Mouse (Mus musculus) ovary, postnatal 36 days (tissue): Measurements from ENCODE around the gene Atg7.

Experiments
- DNase-seq: peaks from one replicate; pipeline ENCODE4 v3.0.0; 2022; ENCODE audit warnings: low spot score, mixed read lengths

Atg7 gene

GRCm38 (mm10) chr6:114856501-114856900, 213.6 kb downstream of the Atg7 start:
- DNase-seq: no peak

- no peak for DNase-seq
Observed at GRCm38 (mm10) chr6:114857996-114858721, 215.3 kb downstream of the Atg7 start.

- DNase-seq: no peak
Observed at GRCm38 (mm10) chr6:114858722-114859053, 215.8 kb downstream of the Atg7 start.

- DNase-seq: no peak
Observed at GRCm38 (mm10) chr6:114860677-114861568, 218.0 kb downstream of the Atg7 start.

GRCm38 (mm10) chr6:114861591-114861990, 218.7 kb downstream of the Atg7 start:
- DNase-seq: no peak

GRCm38 (mm10) chr6:114862046-114862445, 219.1 kb downstream of the Atg7 start:
- DNase-seq: no peak

- DNase-seq: peak; percentile 29
Observed at GRCm38 (mm10) chr6:114863501-114863900, 220.6 kb downstream of the Atg7 start.

GRCm38 (mm10) chr6:114864421-114864820, 221.5 kb downstream of the Atg7 start:
- no peak for DNase-seq

- no peak for DNase-seq
Observed at GRCm38 (mm10) chr6:114866078-114866477, 223.2 kb downstream of the Atg7 start.

GRCm38 (mm10) chr6:114866619-114867018, 223.7 kb downstream of the Atg7 start:
- no peak for DNase-seq

- no peak for DNase-seq
Observed at GRCm38 (mm10) chr6:114868656-114869055, 225.8 kb downstream of the Atg7 start.

GRCm38 (mm10) chr6:114869501-114870076, 226.7 kb downstream of the Atg7 start:
- no peak for DNase-seq

- DNase-seq: no peak
Observed at GRCm38 (mm10) chr6:114871010-114871660, 228.2 kb downstream of the Atg7 start.

- DNase-seq: no peak
Observed at GRCm38 (mm10) chr6:114873808-114874137, 230.9 kb downstream of the Atg7 start.

GRCm38 (mm10) chr6:114874138-114874928, 231.4 kb downstream of the Atg7 start:
- DNase-seq: peak; percentile 38

- peak; percentile 92 for DNase-seq
Observed at GRCm38 (mm10) chr6:114875018-114875558, 232.2 kb downstream of the Atg7 start.

- no peak for DNase-seq
Observed at GRCm38 (mm10) chr6:114876033-114876432, 233.1 kb downstream of the Atg7 start.

GRCm38 (mm10) chr6:114876546-114876945, 233.6 kb downstream of the Atg7 start:
- DNase-seq: no peak

- peak; percentile 29 for DNase-seq
Observed at GRCm38 (mm10) chr6:114878841-114879520, 236.1 kb downstream of the Atg7 start.

- DNase-seq: no peak
Observed at GRCm38 (mm10) chr6:114880798-114881197, 237.9 kb downstream of the Atg7 start.

- no peak for DNase-seq
Observed at GRCm38 (mm10) chr6:114882212-114882611, 239.3 kb downstream of the Atg7 start.
